ENCODE assay signal across 22 mouse cellular contexts in the genomic region with DNA sequence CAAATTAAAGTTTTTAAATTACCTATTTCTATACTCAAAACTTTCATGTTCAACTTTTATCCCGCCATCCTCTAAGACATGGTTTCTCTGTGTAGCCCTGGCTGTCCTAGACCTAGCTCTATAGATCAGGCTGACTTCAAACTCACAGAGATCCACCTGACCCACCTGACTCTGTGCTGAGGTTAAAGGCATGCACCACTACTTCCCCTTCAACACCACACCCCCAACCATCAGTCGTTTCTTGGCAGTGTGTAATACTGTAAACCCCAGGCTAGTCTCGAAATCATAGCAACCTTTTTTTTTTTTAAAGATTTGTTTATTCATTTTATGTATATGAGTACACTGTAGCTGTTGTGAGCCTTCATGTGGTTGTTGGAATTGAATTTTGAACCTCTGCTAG. TPM values are rescaled to one million over a fixed set of nuclear protein-coding genes. Genes with fewer than 3 reads are reported as not detected.
DNase-seq lines count a peak whose midpoint lies in the region; ATAC-seq and TF ChIP-seq lines count a peak whose summit lies in the region.
"Had no signal": no experiment of that assay in that cellular context is flagged by ENCODE, and none has a peak within 500 bp of the region (broad histone marks: within the 10 kb centered on the region; RNA-seq: fewer than 3 reads in every experiment).

No protein-coding gene starts in this region.

- H3K27me3 ChIP-seq in MEL (ENCODE audit: control insufficient read depth in 1 of 2, insufficient read depth in 2 of 2, low read length in 2 of 2), result no peaks in the 10 kb centered on the region
- H3K27me3 ChIP-seq in intestine, postnatal 0 days (replicated peaks; ENCODE audit: control insufficient read depth, insufficient read depth, low read length), result no peaks in the 10 kb centered on the region
- H3K27me3 ChIP-seq: embryonic facial prominence, embryonic 12.5 days; forebrain, embryonic 13.5 days; forebrain, embryonic 15.5 days had no signal

- no peak for TF ChIP-seq CTCF in MEL (IDR thresholded peaks at IDR 0.05 in 2 of 3, conservative IDR thresholded peaks at IDR 0.05 in 1 of 3; ENCODE audit: control insufficient read depth in 1 of 3, insufficient read depth in 1 of 3, low read depth in 2 of 3, low read length in 3 of 3, poor library complexity in 1 of 3, severe bottlenecking in 1 of 3)
- no peak for TF ChIP-seq CTCF in intestine, postnatal 0 days (IDR thresholded peaks at IDR 0.05; ENCODE audit: low read depth)

- no peaks in the 10 kb centered on the region for H3K4me1 ChIP-seq in MEL (ENCODE audit: control insufficient read depth in 1 of 2, insufficient read depth in 2 of 2, low read length in 2 of 2)
- H3K4me1 ChIP-seq in intestine, postnatal 0 days (replicated peaks; ENCODE audit: control insufficient read depth, insufficient read depth, low read length), result no peaks in the 10 kb centered on the region
- H3K4me1 ChIP-seq: embryonic facial prominence, embryonic 10.5 days; embryonic facial prominence, embryonic 12.5 days; forebrain, embryonic 13.5 days; forebrain, embryonic 15.5 days had no signal

- H3K79me2 ChIP-seq in MEL (ENCODE audit: control insufficient read depth, insufficient read depth, low read length, poor library complexity), result no peaks in the 10 kb centered on the region

- WGBS in intestine, postnatal 0 days, result 78% methylated on average over 3 of the region's 3 CpGs

- no peak for TF ChIP-seq RAD21 in MEL (IDR thresholded peaks at IDR 0.05; ENCODE audit: low read depth, low read length)

- no peak overlapping the region for H3K4me2 ChIP-seq in intestine, postnatal 0 days (replicated peaks; ENCODE audit: low read depth)
- H3K4me2 ChIP-seq: embryonic facial prominence, embryonic 12.5 days; forebrain, embryonic 13.5 days; forebrain, embryonic 15.5 days had no signal

- no peak for TF ChIP-seq POLR2A in MEL (IDR thresholded peaks at IDR 0.05; ENCODE audit: control insufficient read depth in 1 of 2, insufficient read depth in 1 of 2, low read depth in 1 of 2, low read length in 2 of 2, poor library complexity in 1 of 2)

- no peak overlapping the region for H3K4me3 ChIP-seq in MEL (ENCODE audit: control insufficient read depth in 1 of 2, insufficient read depth in 1 of 2, low read depth in 2 of 2, low read length in 2 of 2)
- H3K4me3 ChIP-seq in intestine, postnatal 0 days (ENCODE audit: low read depth, low read length), result no peak overlapping the region
- H3K4me3 ChIP-seq: embryonic facial prominence, embryonic 10.5 days; embryonic facial prominence, embryonic 12.5 days; forebrain, embryonic 13.5 days; forebrain, embryonic 15.5 days had no signal

- H3K27ac ChIP-seq in MEL (ENCODE audit: control insufficient read depth, low read depth, low read length), result no peak overlapping the region
- H3K27ac ChIP-seq in intestine, postnatal 0 days (ENCODE audit: low read depth, low read length), result no peak overlapping the region
- H3K27ac ChIP-seq: embryonic facial prominence, embryonic 10.5 days; embryonic facial prominence, embryonic 12.5 days; forebrain, embryonic 13.5 days; forebrain, embryonic 15.5 days had no signal

- no peaks in the 10 kb centered on the region for H3K9me3 ChIP-seq in MEL (replicated peaks; ENCODE audit: insufficient read depth, low read length)
- H3K9me3 ChIP-seq in intestine, postnatal 0 days (ENCODE audit: control insufficient read depth), result no peaks in the 10 kb centered on the region
- H3K9me3 ChIP-seq: embryonic facial prominence, embryonic 10.5 days; embryonic facial prominence, embryonic 12.5 days; forebrain, embryonic 13.5 days; forebrain, embryonic 15.5 days; G1E had no signal

- intact Hi-C loops in gastrocnemius, postnatal 36 days (cut with DNase I), result no loop called here

- DNase-seq in MEL (ENCODE audit: low read depth, low spot score), result peak; percentile 23
- DNase-seq in spleen, postnatal 36 days (ENCODE audit: low spot score in 2 of 2), result no peak
- DNase-seq in kidney, postnatal 14 days, result no peak
- no peak for DNase-seq in gastrocnemius, postnatal 36 days
- DNase-seq: adrenal gland, adult 8-10 months; adrenal gland, postnatal 14 days; adrenal gland, postnatal 36 days; cerebellum, adult 11-12 months; cerebellum, adult 2 months; cerebellum, adult 9-10 months; cerebellum, postnatal 10 days; cerebellum, postnatal 25 days; forebrain, postnatal 0 days had no signal

- H3K36me3 ChIP-seq in MEL (ENCODE audit: control insufficient read depth in 1 of 2, insufficient read depth in 2 of 2, low read length in 2 of 2), result no peaks in the 10 kb centered on the region
- peaks cover 23% of the 10 kb centered on the region for H3K36me3 ChIP-seq in intestine, postnatal 0 days (ENCODE audit: control insufficient read depth, insufficient read depth)
- H3K36me3 ChIP-seq: embryonic facial prominence, embryonic 12.5 days; forebrain, embryonic 15.5 days; G1E had no signal

- ATAC-seq in granulocyte monocyte progenitor cell, adult 5-6 weeks (replicated peaks; ENCODE audit: poor library complexity, severe bottlenecking), result peak; percentile 62
- ATAC-seq in megakaryocyte, adult 5-6 weeks (ENCODE audit: poor library complexity, severe bottlenecking), result peak; percentile 64
- no peak for ATAC-seq in intestine, postnatal 0 days
- ATAC-seq: activated CD4-positive, CD25-positive, alpha-beta regulatory T cell, adult 4 months; forebrain, embryonic 13.5 days; forebrain, embryonic 15.5 days; forebrain, postnatal 0 days had no signal

- H3K9ac ChIP-seq in MEL (ENCODE audit: control insufficient read depth, low read depth, low read length, poor library complexity, severe bottlenecking), result no peak overlapping the region
- no peak overlapping the region for H3K9ac ChIP-seq in intestine, postnatal 0 days (ENCODE audit: low read depth, low read length)
- H3K9ac ChIP-seq: embryonic facial prominence, embryonic 12.5 days; forebrain, embryonic 13.5 days; forebrain, embryonic 15.5 days; forebrain, postnatal 0 days had no signal

- TF ChIP-seq EP300 in MEL (IDR thresholded peaks at IDR 0.05; ENCODE audit: low read depth in 1 of 2, low read length in 2 of 2), result no peak

TF ChIP-seq in MEL, 35 proteins besides CTCF, POLR2A, EP300 and RAD21:
- TF ChIP-seq NRF1 (IDR thresholded peaks at IDR 0.05; ENCODE audit: insufficient read depth, low read depth, low read length, poor library complexity, severe bottlenecking) (no peak), MYB (IDR thresholded peaks at IDR 0.05; ENCODE audit: low read depth, low read length) (no peak)

RNA-seq across cellular contexts. Expression of gene Pik3c2a, which starts 50.9 kb away (rescaled TPM):
- 3.6 and 3.9 TPM in 2 replicates for total RNA-seq in MEL (2012; rRNA removed)
- polyA plus RNA-seq in MEL (2012; ENCODE audit: insufficient read depth in 1 of 2, insufficient read length in 2 of 2, low read depth in 1 of 2, low replicate concordance in 2 of 2, missing spikeins in 1 of 2), result 1 to 10 TPM in 1 of 2 experiments, not detected in 1; 2.6 TPM
- total RNA-seq in granulocyte monocyte progenitor cell, adult 5-6 weeks (2014; fragmentation: Nextera tagmentation), result 13.2 and 24.8 TPM in 2 replicates
- total RNA-seq in granulocyte monocyte progenitor cell, adult 5-6 weeks (2017), result 12.8 and 13.8 TPM in 2 replicates
- 48.0 and 63.8 TPM in 2 replicates for total RNA-seq in megakaryocyte, adult 5-6 weeks (2015)
- total RNA-seq in megakaryocyte, adult 5-6 weeks (2017), result 37.7 and 39.9 TPM in 2 replicates
- 1 to 10 TPM; 7.1 to 7.6 TPM for total RNA-seq in gastrocnemius, postnatal 36 days (2021)
- 21.5 and 26.4 TPM in 2 replicates for polyA plus RNA-seq in intestine, postnatal 0 days (2015; fragmentation: Nextera tagmentation; extraction: Ambion mirVana)

RNA-seq across cellular contexts. Expression of gene Rps13, which starts 58.3 kb away (rescaled TPM):
- 1,903 and 1,952 TPM in 2 replicates for total RNA-seq in MEL (2012; rRNA removed)
- 100 to 1,000 TPM in 1 of 2 experiments, not detected in 1; 388 TPM for polyA plus RNA-seq in MEL (2012; ENCODE audit: insufficient read depth in 1 of 2, insufficient read length in 2 of 2, low read depth in 1 of 2, low replicate concordance in 2 of 2, missing spikeins in 1 of 2)
- 2,911 and 2,968 TPM in 2 replicates for total RNA-seq in granulocyte monocyte progenitor cell, adult 5-6 weeks (2014; fragmentation: Nextera tagmentation)
- 2,703 and 3,256 TPM in 2 replicates for total RNA-seq in granulocyte monocyte progenitor cell, adult 5-6 weeks (2017)
- total RNA-seq in megakaryocyte, adult 5-6 weeks (2015), result 1,284 and 1,307 TPM in 2 replicates
- 3,022 and 3,027 TPM in 2 replicates for total RNA-seq in megakaryocyte, adult 5-6 weeks (2017)
- total RNA-seq in gastrocnemius, postnatal 36 days (2021), result 100 to 1,000 TPM; 207 to 275 TPM
- polyA plus RNA-seq in intestine, postnatal 0 days (2015; fragmentation: Nextera tagmentation; extraction: Ambion mirVana), result 471 and 493 TPM in 2 replicates
